Mouse (Mus musculus): Measurements from ENCODE around the gene Ly6g6e.

- TF ChIP-seq POLR2A (IDR thresholded peaks at IDR 0.05; ENCODE audit: control insufficient read depth, extremely low read depth, insufficient read depth, low read length, poor library complexity) (no peak), CTCF (IDR thresholded peaks at IDR 0.05; ENCODE audit: borderline replicate concordance, control insufficient read depth, extremely low read depth, insufficient read depth, low read length, poor library complexity) (no peak)
Observed at GRCm38 (mm10) chr17:35083929-35084497, 7.3 kb downstream of the Ly6g6e start.

Measured in thymus, adult 2 months (tissue).